Mouse (Mus musculus) stomach, postnatal 0 days (tissue): ENCODE data around the gene Vma21. TPM values are rescaled to one million over a fixed set of nuclear protein-coding genes. Genes with fewer than 3 reads are reported as not detected.

Experiments used
- ATAC-seq: fragments of 200-750 bp; cut with Nextera tagmentation; 2 replicates; pipeline ENCODE4 v1.8.0; 2017; ENCODE audit not compliant: low FRiP score, low TSS enrichment
- DNase-seq: peaks from one replicate; pipeline ENCODE4 v3.0.0-alpha.2; 2016; ENCODE audit warnings: low spot score
- H3K27ac ChIP-seq: fragments of 300-500 bp; sonication (generic); replicated peaks from 2 replicates; pipeline ENCODE4 v1.5.1; 2014; ENCODE audit warnings: mild to moderate bottlenecking, control low read depth
- H3K27me3 ChIP-seq: fragments of 300-500 bp; sonication (generic); 2 replicates; pipeline ENCODE4 v1.6.1; 2014; ENCODE audit warnings: low read length; ENCODE audit not compliant: control insufficient read depth, insufficient read depth
- H3K36me3 ChIP-seq: fragments of 300-500 bp; sonication (generic); 2 replicates; pipeline ENCODE4 v1.6.1; 2014; ENCODE audit warnings: low read length, mixed read lengths; ENCODE audit not compliant: control insufficient read depth, insufficient read depth
- H3K4me1 ChIP-seq: fragments of 300-500 bp; sonication (generic); replicated peaks from 2 replicates; pipeline ENCODE4 v1.6.1; 2014; ENCODE audit warnings: antibody characterized with exemption; ENCODE audit not compliant: control insufficient read depth, insufficient read depth
- H3K4me2 ChIP-seq: fragments of 300-500 bp; sonication (generic); replicated peaks from 2 replicates; pipeline ENCODE4 v1.6.1; 2014; ENCODE audit warnings: low read depth, mild to moderate bottlenecking, control low read depth, moderate library complexity
- H3K4me3 ChIP-seq: fragments of 300-500 bp; sonication (generic); 2 replicates; pipeline ENCODE4 v1.5.1; 2014; ENCODE audit warnings: low read depth, low read length, control low read depth
- H3K9ac ChIP-seq: fragments of 300-500 bp; sonication (generic); 2 replicates; pipeline ENCODE4 v1.6.1; 2014; ENCODE audit warnings: mild to moderate bottlenecking, low read length, control low read depth, mixed read lengths
- H3K9me3 ChIP-seq: fragments of 300-500 bp; sonication (generic); 2 replicates; pipeline ENCODE4 v1.6.1; 2016; ENCODE audit warnings: low read length; ENCODE audit not compliant: control insufficient read depth
- CTCF ChIP-seq: IDR thresholded peaks from 2 replicates; pipeline ENCODE4 v1.5.1; 2016; ENCODE audit warnings: antibody characterized with exemption, low read depth, mild to moderate bottlenecking, moderate library complexity
- EP300 ChIP-seq: optimal IDR thresholded peaks from 2 replicates; pipeline ENCODE3; 2016; ENCODE audit warnings: antibody characterized with exemption
- WGBS: fragments of 180-500 bp; shearing (Covaris S2); extraction: QIAGEN DNeasy Blood & Tissue Kit; methylation state at CpG from one replicate; pipeline ENCODE4 v1.1.7; 2014; 5-methylcytosine and 5-hydroxymethylcytosine counted together
- polyA plus RNA-seq: library from polyadenylated mRNA; unstranded; fragments of >200 nt; fragmentation: Nextera tagmentation; extraction: Ambion mirVana; gene quantifications from 2 replicates; pipeline ENCODE4 v1.2.1, GENCODE M21; 2015

Gene Vma21
- polyA plus RNA-seq, result 45.9 and 50.2 TPM in 2 replicates

DNA sequence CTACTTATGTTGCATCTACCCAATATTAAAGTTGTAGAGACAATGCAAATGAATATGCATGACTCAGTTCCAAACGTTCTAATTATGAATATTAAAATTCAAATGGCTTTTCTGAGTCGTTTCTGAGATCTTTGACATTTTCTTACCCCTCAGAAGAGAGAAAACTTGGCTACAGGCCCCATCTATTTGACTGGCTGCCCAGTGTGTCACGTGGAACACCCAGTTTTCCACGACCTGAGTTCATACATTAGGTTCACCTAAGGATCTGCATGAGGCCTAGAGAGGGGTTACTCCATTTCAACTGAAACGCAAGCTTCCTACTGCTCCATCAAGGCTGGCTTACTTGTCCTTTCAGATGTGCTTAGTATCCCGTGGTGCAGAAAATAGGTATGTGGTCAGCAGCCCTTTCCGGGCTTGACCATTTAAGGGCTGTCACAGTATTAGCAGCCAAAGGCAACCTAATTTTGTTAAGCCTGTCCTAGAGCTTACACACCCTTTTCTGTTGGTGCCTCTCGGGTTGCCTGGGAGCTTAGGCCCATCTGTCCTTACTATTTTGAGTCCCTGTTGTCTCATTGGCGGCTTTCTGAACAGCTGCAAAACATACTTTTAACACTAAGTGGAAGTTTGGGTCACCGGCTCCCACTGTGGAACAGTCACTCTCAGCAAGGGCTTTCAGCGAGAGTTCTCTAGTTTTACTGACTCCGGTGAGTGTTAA lies at the start of gene Vma21:
Gene Vma21 (plus strand): TSS at position 294 of the 715 bp plus-strand sequence.
- Histone ChIP-seq H3K27ac (peak within 1 kb of the TSS; percentile 83), H3K27me3 (no peaks in the 10 kb centered on the region), H3K9me3 (no peaks in the 10 kb centered on the region), H3K4me2 (peak within 1 kb of the TSS; percentile 52), H3K4me3 (peak within 1 kb of the TSS; percentile 51), H3K4me1 (no peaks in the 10 kb centered on the region), H3K36me3 (no peaks in the 10 kb centered on the region), H3K9ac (peak within 1 kb of the TSS; percentile 55)
- DNase-seq (peak; percentile 11), ATAC-seq (no peak)
- 36% methylated on average over 12 of the region's 12 CpGs for WGBS
- TF ChIP-seq CTCF, result no peak
- no peak for TF ChIP-seq EP300

DNA sequence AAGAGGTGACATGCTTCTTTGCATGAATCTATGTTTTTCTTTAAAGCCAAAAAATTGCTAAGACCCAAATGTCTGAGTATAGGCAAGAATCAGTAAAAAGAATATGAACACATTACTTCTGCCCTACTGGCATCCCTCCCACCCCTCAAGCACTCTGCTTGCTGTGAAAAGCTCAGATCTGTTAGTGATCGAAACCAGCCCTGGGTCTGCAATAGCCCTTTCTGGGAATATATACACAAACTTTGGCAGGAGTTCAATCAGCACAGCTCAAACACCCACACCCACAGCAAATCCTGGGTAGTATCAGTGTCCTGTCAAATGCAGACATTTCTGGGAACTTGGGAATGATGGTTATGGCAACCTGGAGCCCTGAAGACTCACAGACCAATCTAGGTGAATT lies 47.8 kb upstream of the Vma21 start:
- no peak for TF ChIP-seq EP300
- no peak for TF ChIP-seq CTCF
- no peaks in the 10 kb centered on the region for H3K4me1 ChIP-seq
- H3K4me3 ChIP-seq, result no peak overlapping the region
- H3K9me3 ChIP-seq, result no peaks in the 10 kb centered on the region
- DNase-seq, result no peak
- no peaks in the 10 kb centered on the region for H3K36me3 ChIP-seq
- no peak overlapping the region for H3K27ac ChIP-seq
- no peaks in the 10 kb centered on the region for H3K27me3 ChIP-seq
- no peak overlapping the region for H3K4me2 ChIP-seq
- 40% methylated on average over 1 of the region's 1 CpGs for WGBS
- ATAC-seq, result no peak
- no peak overlapping the region for H3K9ac ChIP-seq

DNA sequence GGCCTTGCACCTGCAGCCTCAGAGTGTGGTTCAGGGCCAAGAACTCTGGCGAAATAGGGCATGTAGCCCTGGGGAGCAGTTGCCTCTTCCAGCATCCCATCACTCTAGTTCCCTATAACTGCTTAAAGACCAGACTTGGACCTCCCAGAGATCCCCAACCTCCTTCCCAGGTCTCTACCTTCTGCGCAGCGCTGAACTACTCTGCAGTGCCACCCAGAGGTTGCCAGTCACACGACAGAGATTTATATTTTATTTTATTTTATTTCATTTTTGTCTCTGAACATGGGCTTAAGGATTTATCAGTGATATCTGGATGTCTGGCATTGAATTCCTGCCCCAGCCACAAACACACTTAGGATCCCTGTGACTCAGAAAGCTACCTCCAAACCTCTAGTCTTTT lies 24.6 kb upstream of the Vma21 start:
- H3K9me3 ChIP-seq, result no peaks in the 10 kb centered on the region
- no peaks in the 10 kb centered on the region for H3K4me1 ChIP-seq
- H3K4me2 ChIP-seq, result no peak overlapping the region
- H3K4me3 ChIP-seq, result no peak overlapping the region
- no peak for DNase-seq
- no peak for ATAC-seq
- no peaks in the 10 kb centered on the region for H3K27me3 ChIP-seq
- WGBS, result 18% methylated on average over 4 of the region's 4 CpGs
- H3K36me3 ChIP-seq, result no peaks in the 10 kb centered on the region
- no peak overlapping the region for H3K27ac ChIP-seq
- H3K9ac ChIP-seq, result no peak overlapping the region
- TF ChIP-seq EP300 (no peak), CTCF (peak; percentile 43)

DNA sequence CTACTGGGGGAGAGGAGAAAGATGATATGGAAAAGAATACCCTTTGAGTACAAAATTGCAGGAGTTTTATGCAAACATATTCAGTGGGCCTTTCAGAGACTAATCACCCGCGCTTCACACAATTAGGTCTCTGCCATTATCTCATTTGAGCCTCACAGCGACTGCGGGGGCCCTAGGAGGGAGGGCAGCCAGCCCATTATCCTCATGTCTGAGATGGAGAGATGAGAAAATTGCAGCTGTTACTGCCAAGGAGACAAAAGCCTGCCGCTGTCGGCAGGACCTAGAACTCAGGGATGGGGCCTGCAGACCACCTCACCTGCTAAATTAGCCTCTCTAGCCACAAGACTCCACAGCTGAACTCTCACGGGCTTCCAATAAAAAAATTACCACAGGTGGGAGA lies 18.0 kb upstream of the Vma21 start:
- H3K9me3 ChIP-seq, result no peaks in the 10 kb centered on the region
- DNase-seq, result no peak

DNA sequence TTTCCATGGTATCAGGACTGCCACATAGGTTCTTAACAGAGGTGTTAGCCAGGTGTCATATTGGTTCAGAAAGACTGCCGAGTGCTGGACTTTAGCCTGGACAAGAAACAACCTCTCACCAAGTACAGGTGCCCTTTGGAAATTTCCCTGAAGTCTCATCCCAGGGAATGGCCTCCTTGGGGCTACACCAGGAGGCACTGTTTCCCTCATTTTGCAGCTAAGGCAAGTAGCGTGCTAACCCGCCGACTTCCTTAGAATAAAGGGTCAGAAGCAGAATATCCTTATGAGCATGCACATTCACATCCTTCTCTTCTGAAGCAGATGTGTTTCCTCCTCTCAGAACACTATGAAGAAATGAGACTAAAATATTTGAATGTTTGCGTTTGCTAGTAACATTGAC lies 16.8 kb upstream of the Vma21 start:
- DNase-seq (peak; percentile 13), ATAC-seq (no peak)
- 66% methylated on average over 5 of the region's 5 CpGs for WGBS
- Histone ChIP-seq H3K9ac (no peak overlapping the region), H3K4me1 (no peaks in the 10 kb centered on the region), H3K27ac (no peak overlapping the region), H3K4me2 (no peak overlapping the region), H3K4me3 (no peak overlapping the region), H3K9me3 (no peaks in the 10 kb centered on the region), H3K36me3 (no peaks in the 10 kb centered on the region), H3K27me3 (no peaks in the 10 kb centered on the region)
- TF ChIP-seq EP300 (no peak), CTCF (peak; percentile 59)

More for the DNA sequence above, 18.0 kb upstream of the Vma21 start:
- Histone ChIP-seq H3K4me3 (no peak overlapping the region), H3K27me3 (no peaks in the 10 kb centered on the region), H3K27ac (no peak overlapping the region), H3K36me3 (no peaks in the 10 kb centered on the region), H3K4me1 (no peaks in the 10 kb centered on the region), H3K9ac (no peak overlapping the region), H3K4me2 (no peak overlapping the region)
- WGBS, result 58% methylated on average over 7 of the region's 7 CpGs
- no peak for ATAC-seq
- TF ChIP-seq EP300 (no peak), CTCF (no peak)

DNA sequence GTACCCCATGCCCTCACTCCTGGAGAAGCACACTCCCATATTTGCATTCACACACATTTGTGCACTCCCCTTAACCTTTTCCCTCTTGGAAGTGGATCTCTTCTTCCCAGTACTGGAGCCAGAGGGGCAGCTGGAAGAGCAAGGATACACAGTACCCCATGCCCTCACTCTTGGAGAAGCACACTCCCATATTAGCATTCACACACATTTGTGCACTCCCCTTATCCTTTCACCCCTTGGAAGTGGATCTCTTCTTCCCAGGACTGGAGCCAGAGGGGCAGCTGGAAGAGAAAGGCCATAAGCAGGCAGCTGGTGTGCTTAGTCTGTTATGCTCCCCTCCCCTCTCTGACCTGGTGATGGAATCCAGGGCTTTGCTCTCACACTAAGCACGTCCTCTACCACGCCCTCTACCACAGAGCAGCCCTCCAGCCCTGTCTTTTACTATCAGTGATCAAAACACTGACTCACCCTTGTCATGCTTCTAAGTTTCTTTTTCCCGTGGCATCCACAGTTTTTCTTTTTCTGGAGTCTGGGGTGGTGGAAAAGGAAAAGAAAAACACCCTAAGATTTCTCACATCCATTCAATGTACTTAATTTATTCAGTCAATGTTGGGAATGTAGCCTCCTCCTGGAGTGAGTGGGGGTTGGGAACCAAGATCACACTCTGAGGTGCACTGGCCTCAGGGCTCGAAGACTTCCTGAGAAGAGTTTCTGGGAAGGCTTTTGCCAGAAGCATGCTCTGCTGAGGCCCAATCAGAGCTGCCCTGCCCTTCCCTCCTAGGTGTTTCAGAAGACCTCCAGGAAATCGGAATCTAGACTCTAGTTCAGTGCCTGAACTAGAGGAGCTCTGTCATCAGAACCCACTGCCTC lies 3.5 kb upstream of the Vma21 start:
- H3K27ac ChIP-seq, result no peak overlapping the region
- H3K9ac ChIP-seq, result no peak overlapping the region
- WGBS, result 29% methylated on average over 5 of the region's 5 CpGs
- H3K4me3 ChIP-seq, result no peak overlapping the region
- H3K36me3 ChIP-seq, result no peaks in the 10 kb centered on the region
- no peaks in the 10 kb centered on the region for H3K4me1 ChIP-seq
- no peak overlapping the region for H3K4me2 ChIP-seq
- ATAC-seq (no peak; the same call in 1 of the 2 replicates), DNase-seq (no peak)
- no peaks in the 10 kb centered on the region for H3K27me3 ChIP-seq
- TF ChIP-seq EP300 (no peak), CTCF (no peak)
- no peaks in the 10 kb centered on the region for H3K9me3 ChIP-seq
